Mouse (Mus musculus): Measurements from ENCODE around the gene Tnfrsf19.

Gene Tnfrsf19

GRCm38 (mm10) chr14:61046091-61046681 lies at the start of gene Tnfrsf19:
Tnfrsf19 (minus strand) TSS chr14:61046490.
- H3K27me3 ChIP-seq (ENCODE audit: control insufficient read depth, insufficient read depth, low read length, poor library complexity, severe bottlenecking): no peaks in the 10 kb centered on the region
- peak; percentile 61 for DNase-seq (ENCODE audit: low read depth, low spot score)
- no peaks in the 10 kb centered on the region for H3K36me3 ChIP-seq (ENCODE audit: control insufficient read depth, insufficient read depth, low read length, poor library complexity, severe bottlenecking)

- no peaks in the 10 kb centered on the region for H3K27me3 ChIP-seq (ENCODE audit: control insufficient read depth, insufficient read depth, low read length, poor library complexity, severe bottlenecking)
- no peak for DNase-seq (ENCODE audit: low read depth, low spot score)
- H3K36me3 ChIP-seq (ENCODE audit: control insufficient read depth, insufficient read depth, low read length, poor library complexity, severe bottlenecking): no peaks in the 10 kb centered on the region
Measured at GRCm38 (mm10) chr14:61092073-61092472, 45.8 kb upstream of the Tnfrsf19 start.

GRCm38 (mm10) chr14:61090955-61091354 lies 44.7 kb upstream of the Tnfrsf19 start:
- no peaks in the 10 kb centered on the region for H3K27me3 ChIP-seq (ENCODE audit: control insufficient read depth, insufficient read depth, low read length, poor library complexity, severe bottlenecking)
- DNase-seq (ENCODE audit: low read depth, low spot score): no peak
- no peaks in the 10 kb centered on the region for H3K36me3 ChIP-seq (ENCODE audit: control insufficient read depth, insufficient read depth, low read length, poor library complexity, severe bottlenecking)

DNA sequence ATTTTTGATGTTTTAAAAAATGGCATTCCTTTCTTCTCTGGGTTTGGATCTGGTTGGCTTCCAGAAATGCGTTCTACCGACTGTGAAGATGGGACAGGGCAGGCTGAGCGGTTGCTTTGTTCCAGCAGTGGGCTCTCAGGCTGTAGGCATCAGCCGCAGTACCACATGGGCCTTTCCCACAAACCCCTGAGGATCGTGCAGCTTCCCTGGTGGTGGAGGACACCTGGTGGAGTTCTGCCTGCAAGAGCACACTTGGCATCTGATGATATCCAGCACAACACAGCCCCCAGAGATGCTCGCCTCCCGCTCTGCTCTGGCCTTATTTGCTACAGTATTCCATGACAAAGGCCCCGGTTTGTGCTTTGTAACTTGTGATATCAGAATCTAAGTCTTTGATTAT lies 41.9 kb upstream of the Tnfrsf19 start:
- H3K36me3 ChIP-seq (ENCODE audit: control insufficient read depth, insufficient read depth, low read length, poor library complexity, severe bottlenecking): no peaks in the 10 kb centered on the region
- H3K27me3 ChIP-seq (ENCODE audit: control insufficient read depth, insufficient read depth, low read length, poor library complexity, severe bottlenecking): no peaks in the 10 kb centered on the region
- DNase-seq (ENCODE audit: low read depth, low spot score): no peak

DNA sequence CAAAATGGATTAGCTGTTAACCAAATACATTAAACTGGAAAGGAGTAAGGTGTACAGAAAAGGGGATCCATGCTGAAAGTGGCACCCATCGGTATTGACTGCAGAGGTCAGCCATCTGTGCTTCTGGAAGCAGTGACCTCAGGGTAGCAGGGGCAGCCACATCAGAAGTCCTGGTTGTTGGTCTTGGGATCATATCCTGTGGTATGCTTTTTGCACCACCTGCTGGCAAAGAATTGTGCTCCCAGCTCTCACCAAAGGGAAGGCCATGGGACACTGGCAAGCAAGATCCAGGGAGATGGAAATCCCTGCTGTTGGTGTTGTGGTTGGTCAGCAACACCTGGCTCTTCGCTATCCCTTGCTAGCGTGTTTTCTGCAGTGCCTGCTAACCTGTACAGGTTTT lies 39.0 kb upstream of the Tnfrsf19 start:
- DNase-seq (ENCODE audit: low read depth, low spot score): peak; percentile 51
- H3K27me3 ChIP-seq (ENCODE audit: control insufficient read depth, insufficient read depth, low read length, poor library complexity, severe bottlenecking): no peaks in the 10 kb centered on the region
- no peaks in the 10 kb centered on the region for H3K36me3 ChIP-seq (ENCODE audit: control insufficient read depth, insufficient read depth, low read length, poor library complexity, severe bottlenecking)

DNA sequence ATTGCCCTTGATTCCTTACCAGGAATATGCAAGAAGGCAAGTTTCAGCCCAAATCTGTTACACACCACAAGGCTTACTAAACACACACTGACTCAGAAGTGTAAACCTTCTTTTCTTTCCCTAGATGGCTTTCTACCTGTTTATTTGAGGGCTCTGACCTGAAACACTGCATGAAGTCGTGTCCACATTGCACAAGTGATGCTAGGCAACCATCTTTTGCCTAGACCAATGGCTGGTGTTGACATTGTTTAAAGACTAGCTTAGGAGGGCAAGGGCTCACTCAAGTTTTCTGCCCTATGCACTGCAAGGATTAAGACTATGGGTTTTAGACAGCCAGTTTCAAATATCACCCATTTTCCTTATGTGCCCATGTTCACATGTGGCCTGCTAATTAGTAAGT lies 23.3 kb upstream of the Tnfrsf19 start:
- no peaks in the 10 kb centered on the region for H3K36me3 ChIP-seq (ENCODE audit: control insufficient read depth, insufficient read depth, low read length, poor library complexity, severe bottlenecking)
- no peak for DNase-seq (ENCODE audit: low read depth, low spot score)

GRCm38 (mm10) chr14:61061729-61062128 lies 15.4 kb upstream of the Tnfrsf19 start:
- H3K27me3 ChIP-seq (ENCODE audit: control insufficient read depth, insufficient read depth, low read length, poor library complexity, severe bottlenecking): no peaks in the 10 kb centered on the region
- DNase-seq (ENCODE audit: low read depth, low spot score): no peak
- no peaks in the 10 kb centered on the region for H3K36me3 ChIP-seq (ENCODE audit: control insufficient read depth, insufficient read depth, low read length, poor library complexity, severe bottlenecking)

More for the DNA sequence above, 23.3 kb upstream of the Tnfrsf19 start:
- no peaks in the 10 kb centered on the region; the same call in 1 of the 2 replicates for H3K27me3 ChIP-seq (ENCODE audit: control insufficient read depth, insufficient read depth, low read length, poor library complexity, severe bottlenecking)

DNA sequence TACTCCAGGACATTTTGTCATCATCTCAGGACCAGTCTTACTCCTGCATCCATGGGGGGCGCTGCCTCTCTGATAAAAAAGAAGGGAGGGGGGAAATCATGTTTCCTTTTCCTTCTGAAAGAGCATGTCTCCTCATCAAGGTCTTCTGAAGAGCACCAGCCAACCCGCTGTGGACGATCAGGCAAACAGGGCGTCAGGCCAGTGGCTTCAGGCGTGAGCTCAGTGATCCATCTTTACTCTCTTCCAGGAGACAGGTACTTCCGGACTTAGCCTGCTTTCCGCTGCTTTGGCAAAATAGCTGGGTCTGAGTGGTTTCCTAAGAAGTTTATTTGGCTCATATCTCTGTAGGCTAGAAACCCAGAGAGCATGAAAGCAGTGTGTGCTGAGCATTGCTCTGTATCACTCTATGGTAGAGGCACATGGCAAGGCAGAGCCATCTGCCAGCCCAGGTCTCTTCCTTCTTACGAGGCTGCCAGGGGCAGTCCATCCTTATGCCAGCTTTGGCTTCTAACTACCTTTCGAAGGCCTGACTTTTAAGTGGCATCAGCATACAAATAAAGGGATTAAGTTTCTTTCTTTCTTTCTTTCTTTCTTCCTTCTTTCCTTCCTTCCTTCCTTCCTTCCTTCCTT lies 13.1 kb upstream of the Tnfrsf19 start:
- H3K27me3 ChIP-seq (ENCODE audit: control insufficient read depth, insufficient read depth, low read length, poor library complexity, severe bottlenecking): no peaks in the 10 kb centered on the region; the same call in 1 of the 2 replicates
- DNase-seq (ENCODE audit: low read depth, low spot score): no peak

DNA sequence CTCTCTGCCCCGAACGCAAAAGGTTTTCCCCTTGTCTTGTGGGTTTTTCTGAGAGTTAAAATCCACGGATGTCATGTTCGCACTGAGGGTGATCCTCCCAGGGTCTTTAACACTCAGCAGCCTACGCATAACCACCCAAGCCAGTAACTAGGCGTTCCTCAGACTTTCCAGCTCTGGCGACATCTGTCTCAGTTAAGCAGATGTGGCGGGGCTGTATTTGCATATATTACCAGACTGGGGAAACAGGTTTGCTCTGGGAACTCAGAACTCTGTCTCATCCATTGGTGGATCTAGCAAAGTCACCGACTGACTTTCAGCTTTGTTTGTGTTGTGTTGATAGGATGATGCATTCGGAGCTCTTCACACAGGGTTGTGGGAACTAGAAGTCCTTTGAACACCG lies 10.7 kb upstream of the Tnfrsf19 start:
- H3K27me3 ChIP-seq (ENCODE audit: control insufficient read depth, insufficient read depth, low read length, poor library complexity, severe bottlenecking): no peaks in the 10 kb centered on the region; the same call in 1 of the 2 replicates
- peak; percentile 24 for DNase-seq (ENCODE audit: low read depth, low spot score)

More for the DNA sequence above, 13.1 kb upstream of the Tnfrsf19 start:
- no peaks in the 10 kb centered on the region for H3K36me3 ChIP-seq (ENCODE audit: control insufficient read depth, insufficient read depth, low read length, poor library complexity, severe bottlenecking)

DNA sequence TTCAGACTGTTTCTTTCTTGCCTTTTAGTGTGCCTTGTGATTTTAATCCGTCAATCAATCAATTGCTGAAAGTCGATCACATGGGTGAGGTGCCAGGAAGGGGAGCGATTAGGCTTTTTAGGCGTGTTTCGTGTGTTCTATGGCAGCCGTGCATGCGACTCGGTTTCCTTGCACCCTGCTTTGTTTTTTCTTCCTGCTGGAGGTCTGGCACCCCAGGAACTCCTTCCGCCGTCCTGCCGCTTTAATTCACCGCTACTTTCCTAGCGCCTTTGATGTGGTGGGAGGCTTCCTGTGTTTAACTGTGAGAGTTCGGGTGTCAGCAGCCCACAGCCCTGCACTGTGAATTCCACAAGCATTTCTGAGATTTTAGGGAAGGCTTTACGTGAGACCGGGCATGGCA lies 10.2 kb upstream of the Tnfrsf19 start:
- Histone ChIP-seq H3K36me3 (ENCODE audit: control insufficient read depth, insufficient read depth, low read length, poor library complexity, severe bottlenecking) (no peaks in the 10 kb centered on the region), H3K27me3 (ENCODE audit: control insufficient read depth, insufficient read depth, low read length, poor library complexity, severe bottlenecking) (no peaks in the 10 kb centered on the region; the same call in 1 of the 2 replicates)
- no peak for DNase-seq (ENCODE audit: low read depth, low spot score)

More for the DNA sequence above, 10.7 kb upstream of the Tnfrsf19 start:
- H3K36me3 ChIP-seq (ENCODE audit: control insufficient read depth, insufficient read depth, low read length, poor library complexity, severe bottlenecking): no peaks in the 10 kb centered on the region

DNA sequence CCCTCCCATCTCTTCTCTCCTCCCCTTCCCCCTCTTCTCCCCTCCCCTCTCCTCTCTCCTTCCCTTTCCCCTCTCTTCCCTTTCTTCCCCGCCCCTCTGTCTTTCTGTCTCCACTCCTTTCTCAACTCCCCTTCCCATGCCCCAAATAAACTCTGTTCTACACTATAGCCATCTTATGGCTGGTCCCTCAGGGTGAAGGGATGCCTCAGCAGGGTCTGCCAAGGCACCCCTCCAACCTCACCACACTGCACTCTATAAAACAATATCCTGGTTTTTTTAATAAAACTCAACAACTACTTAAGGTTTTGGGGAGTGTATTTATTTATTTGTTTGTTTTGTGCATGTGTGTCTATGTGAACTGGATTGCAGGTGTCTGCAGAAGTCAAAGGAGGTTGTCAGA lies 9.6 kb upstream of the Tnfrsf19 start:
- Histone ChIP-seq H3K27me3 (ENCODE audit: control insufficient read depth, insufficient read depth, low read length, poor library complexity, severe bottlenecking) (no peaks in the 10 kb centered on the region; the same call in 1 of the 2 replicates), H3K36me3 (ENCODE audit: control insufficient read depth, insufficient read depth, low read length, poor library complexity, severe bottlenecking) (no peaks in the 10 kb centered on the region)
- DNase-seq (ENCODE audit: low read depth, low spot score): no peak

DNA sequence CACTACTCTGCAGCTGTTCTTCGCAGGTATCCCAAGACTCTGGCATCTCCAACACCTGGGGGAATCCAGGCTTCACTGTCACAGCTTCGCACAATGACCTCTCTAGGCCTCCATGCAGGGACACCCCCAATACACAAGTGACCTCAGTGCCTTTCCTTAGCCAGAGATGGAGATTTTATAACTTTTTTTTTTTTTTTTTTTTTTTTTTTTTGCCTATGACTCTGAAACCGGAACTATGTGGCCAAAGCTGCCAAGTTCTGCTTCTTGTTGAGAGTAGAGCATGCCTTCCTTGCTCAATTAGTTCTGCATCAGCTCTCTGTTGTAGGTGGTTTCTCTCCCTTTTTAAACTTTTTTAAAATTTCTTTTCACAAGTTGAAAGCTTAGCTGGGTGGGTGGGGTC lies 5.9 kb upstream of the Tnfrsf19 start:
- DNase-seq (ENCODE audit: low read depth, low spot score): peak; percentile 70
- Histone ChIP-seq H3K27me3 (ENCODE audit: control insufficient read depth, insufficient read depth, low read length, poor library complexity, severe bottlenecking) (no peaks in the 10 kb centered on the region; the same call in 1 of the 2 replicates), H3K36me3 (ENCODE audit: control insufficient read depth, insufficient read depth, low read length, poor library complexity, severe bottlenecking) (no peaks in the 10 kb centered on the region)

GRCm38 (mm10) chr14:61045446-61046090 lies 722 bp downstream of the Tnfrsf19 start:
- H3K27me3 ChIP-seq (ENCODE audit: control insufficient read depth, insufficient read depth, low read length, poor library complexity, severe bottlenecking): no peaks in the 10 kb centered on the region
- DNase-seq (ENCODE audit: low read depth, low spot score): no peak
- no peaks in the 10 kb centered on the region for H3K36me3 ChIP-seq (ENCODE audit: control insufficient read depth, insufficient read depth, low read length, poor library complexity, severe bottlenecking)

DNA sequence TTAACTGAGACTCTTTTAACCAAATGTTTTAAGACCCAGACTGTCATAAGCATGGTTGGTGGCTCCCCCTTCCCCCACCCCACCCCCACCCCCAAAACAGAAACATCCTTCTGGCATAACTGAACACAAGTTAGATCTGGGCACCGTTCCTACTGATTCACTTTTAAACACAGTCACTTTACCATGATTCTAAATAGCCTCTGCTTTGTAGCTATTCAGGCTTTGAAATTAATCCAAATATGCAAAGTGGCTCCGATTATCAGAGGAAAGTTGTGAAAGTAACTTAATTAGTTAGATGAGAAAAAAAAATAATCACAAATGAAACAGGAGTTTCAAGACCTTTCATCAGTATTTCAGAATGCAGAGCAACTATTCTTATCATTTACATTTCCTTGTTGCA lies 2.0 kb downstream of the Tnfrsf19 start:
- DNase-seq (ENCODE audit: low read depth, low spot score): no peak
- H3K27me3 ChIP-seq (ENCODE audit: control insufficient read depth, insufficient read depth, low read length, poor library complexity, severe bottlenecking): no peaks in the 10 kb centered on the region
- H3K36me3 ChIP-seq (ENCODE audit: control insufficient read depth, insufficient read depth, low read length, poor library complexity, severe bottlenecking): no peaks in the 10 kb centered on the region

Data from splenic B cell, adult 2 months (primary cell).